Mouse (Mus musculus) layer of hippocampus, adult 8-10 months (tissue): ENCODE results near the gene Rtbdn. TPM values are rescaled to one million over a fixed set of nuclear protein-coding genes. Genes with fewer than 3 reads are reported as not detected.
A peak's percentile ranks its signal among the peaks of the same experiment; 100 is the strongest.
"Not testable (repeated sequence)": the region's sequence is repeated elsewhere in the genome, so short reads cannot be mapped to it uniquely, and the experiment has no call there.

Experiments
- DNase-seq, 2 experiments: peaks; one replicate each; pipeline ENCODE4 v3.0.0; 2022; ENCODE audit warnings: low spot score in 2 of 2
- total RNA-seq, 4 experiments: library from RNA; stranded (reverse); gene quantifications; 2 replicates each; pipeline ENCODE4 v1.2.4; 2022

Rtbdn gene
- total RNA-seq = 1 to 10 TPM; 1.5 to 2.5 (median 1.7) TPM

- no peak for DNase-seq
Observed at GRCm38 (mm10) chr8:84946528-84947240, at the start of gene Rtbdn. Rtbdn (plus strand) TSS chr8:84946991.

- no peak for DNase-seq
Observed at GRCm38 (mm10) chr8:84901071-84901470, 45.7 kb upstream of the Rtbdn start.

- DNase-seq = no peak
Observed at GRCm38 (mm10) chr8:84901752-84902151, 45.0 kb upstream of the Rtbdn start, which contains the start of gene Klf1. Klf1 (plus strand) TSS chr8:84901928.

DNA sequence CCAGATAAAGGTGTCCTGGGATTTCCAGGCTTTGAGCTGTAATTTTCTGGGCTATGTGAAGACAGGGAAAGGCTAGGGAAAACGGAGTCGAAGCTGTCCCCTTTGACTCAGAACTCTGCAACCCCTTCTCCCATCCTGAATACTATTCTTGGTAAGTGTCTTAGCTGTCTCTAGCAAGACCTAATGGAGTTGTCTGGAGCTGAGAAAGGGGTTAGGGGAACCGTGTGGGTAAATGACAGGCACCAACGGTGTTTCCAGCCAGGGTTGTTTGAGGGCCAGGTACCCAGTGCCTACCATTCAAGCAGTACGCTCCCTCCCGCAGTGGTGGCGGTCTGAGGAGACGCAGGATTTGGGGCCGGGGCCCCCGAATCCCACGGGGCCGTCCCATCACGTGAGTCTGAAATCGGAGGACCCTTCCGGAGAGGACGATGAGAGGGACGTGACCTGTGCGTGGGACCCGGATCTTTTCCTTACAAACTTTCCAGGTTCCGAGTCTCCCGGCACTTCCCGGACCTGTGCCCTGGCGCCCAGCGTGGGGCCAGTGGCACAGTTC is 44.3 kb upstream of the Rtbdn start:
- no peak for DNase-seq

GRCm38 (mm10) chr8:84902920-84903661 is 43.7 kb upstream of the Rtbdn start:
- DNase-seq = peak; percentile 80 to 94

GRCm38 (mm10) chr8:84904351-84904750 is 42.4 kb upstream of the Rtbdn start:
- DNase-seq = no peak

DNA sequence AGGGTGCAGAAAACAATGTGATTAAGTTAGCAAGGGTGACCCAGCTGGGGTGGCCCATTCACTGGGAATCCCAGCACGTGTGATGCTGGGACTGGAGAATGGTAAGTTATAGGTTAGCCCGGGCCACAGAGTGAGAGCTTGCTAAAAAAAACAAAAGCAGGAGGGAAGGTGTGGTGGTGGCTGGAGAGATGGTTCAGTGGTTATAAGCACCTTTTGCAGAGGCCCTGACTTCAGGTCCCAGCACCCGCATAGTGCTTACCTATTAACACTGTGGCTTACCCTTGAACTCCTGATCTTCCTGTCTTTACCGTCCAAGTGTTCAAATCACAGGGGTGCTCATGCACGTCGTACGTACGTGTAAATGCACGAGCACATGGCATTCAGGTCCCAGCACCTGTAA is 39.8 kb upstream of the Rtbdn start:
- DNase-seq = no peak

- no peak for DNase-seq
Observed at GRCm38 (mm10) chr8:84907493-84907892, 39.3 kb upstream of the Rtbdn start.

GRCm38 (mm10) chr8:84907979-84908378 is 38.8 kb upstream of the Rtbdn start:
- DNase-seq = not testable (repeated sequence)

DNA sequence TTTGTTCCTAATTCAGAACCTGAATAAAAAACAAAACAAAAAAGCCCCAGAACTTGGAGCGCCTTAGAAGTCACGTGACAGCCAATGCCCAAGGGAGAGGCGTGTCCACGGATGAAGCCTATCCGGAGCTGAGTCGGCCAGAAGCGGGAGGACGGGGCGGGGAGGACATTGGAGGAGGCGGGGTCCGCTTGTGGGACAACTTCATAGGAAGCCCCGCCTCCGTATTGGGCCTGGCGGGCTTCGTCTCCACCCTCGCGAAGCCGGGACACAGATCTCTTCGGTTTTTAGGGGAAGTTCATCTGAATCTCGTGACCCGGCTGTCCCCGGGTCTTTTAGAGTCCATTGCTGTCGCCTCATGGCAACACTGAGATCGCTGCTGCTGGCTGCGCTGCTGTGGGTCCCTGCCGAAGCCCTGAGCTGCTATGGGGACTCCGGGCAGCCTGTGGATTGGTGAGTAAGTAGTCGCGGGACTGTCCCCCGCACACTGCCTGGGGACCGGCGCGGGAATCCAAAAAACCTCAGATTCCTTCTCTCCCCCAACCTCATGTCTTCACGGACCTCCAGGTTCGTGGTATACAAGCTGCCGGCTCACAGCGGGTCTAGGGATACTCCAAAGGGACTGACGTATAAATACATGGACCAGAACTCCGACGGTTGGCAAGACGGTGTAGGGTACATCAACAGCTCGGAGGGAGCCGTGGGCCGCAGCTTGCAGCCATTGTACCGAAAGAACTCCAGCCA is 38.2 kb upstream of the Rtbdn start, which contains the start of gene Dnase2a:
Gene Dnase2a, plus strand, starts transcription at position 140 of the 741 bp plus-strand sequence.
- peak; percentile 79 to 87 for DNase-seq

DNA sequence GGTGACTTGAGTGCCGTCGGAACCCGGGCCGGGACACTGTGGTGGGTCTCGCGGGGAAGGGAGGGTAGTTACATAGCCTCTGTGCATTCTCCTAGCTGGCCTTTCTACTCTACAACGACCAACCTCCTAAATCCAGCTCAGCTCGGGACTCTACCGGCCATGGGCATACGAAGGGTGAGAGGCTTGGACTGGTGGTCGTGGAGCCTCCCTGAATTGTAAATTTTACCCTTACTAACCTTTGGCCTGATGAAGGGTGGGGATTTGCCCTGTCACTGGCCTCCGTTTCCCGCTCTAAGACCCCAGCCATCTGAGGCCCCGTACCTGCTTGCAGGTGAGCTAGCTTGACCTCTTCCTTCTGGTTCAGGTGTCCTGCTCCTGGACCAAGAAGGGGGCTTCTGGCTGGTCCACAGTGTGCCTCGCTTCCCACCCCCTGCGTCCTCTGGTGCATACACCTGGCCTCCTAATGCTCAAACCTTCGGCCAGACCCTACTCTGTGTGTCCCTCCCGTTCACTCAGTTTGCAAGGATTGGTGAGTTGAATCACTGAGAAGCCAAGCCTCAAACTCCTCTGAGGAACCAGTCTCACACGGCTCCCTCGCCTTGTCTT is 37.5 kb upstream of the Rtbdn start:
- DNase-seq = no peak

- no peak for DNase-seq
Observed at GRCm38 (mm10) chr8:84909949-84910348, 36.8 kb upstream of the Rtbdn start.

GRCm38 (mm10) chr8:84910551-84910950 is 36.2 kb upstream of the Rtbdn start:
- no peak for DNase-seq

- no peak for DNase-seq
Observed at GRCm38 (mm10) chr8:84911854-84912253, 34.9 kb upstream of the Rtbdn start.

DNA sequence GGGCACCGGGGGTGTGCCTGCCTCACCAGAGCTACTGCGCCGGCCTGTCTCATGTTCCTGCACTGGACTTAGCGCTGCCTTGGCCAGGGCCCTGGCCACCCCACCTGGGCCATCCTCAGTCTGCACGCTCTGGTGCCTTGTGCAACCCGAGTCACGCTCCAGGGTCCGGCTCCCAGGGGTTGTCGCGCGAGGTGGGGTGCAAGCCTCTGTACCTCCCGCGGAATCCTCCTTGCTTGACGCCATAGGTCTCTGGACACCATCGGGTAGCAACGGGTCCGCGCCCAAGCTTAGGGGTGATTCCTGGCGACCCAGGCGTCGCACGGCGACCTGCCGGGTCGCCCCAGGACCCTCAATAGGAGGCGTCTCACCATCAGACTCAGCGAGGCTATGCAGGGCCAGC is 34.4 kb upstream of the Rtbdn start:
- no peak for DNase-seq

- DNase-seq = peak in 1 of 2 experiments; percentile 46
Observed at GRCm38 (mm10) chr8:84912895-84913501, 33.8 kb upstream of the Rtbdn start.

DNA sequence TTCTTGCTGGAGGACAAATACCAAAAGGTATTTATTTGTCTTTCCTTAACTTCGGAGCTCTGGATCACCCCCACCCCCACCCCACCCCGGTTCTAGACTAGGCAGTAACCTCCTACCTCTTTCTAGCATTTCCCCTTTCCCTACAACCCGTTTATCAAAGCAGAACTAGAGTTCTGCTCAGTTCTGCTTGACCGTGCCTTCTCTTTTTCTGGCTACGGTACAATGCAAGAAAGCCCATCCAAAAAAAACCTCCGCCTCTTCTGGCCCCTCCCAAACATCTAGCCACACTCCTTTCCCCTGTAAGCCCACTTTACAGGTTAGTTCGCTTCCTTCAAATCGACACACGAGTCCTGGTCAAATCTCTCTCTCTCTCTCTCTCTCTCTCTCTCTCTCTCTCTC is 33.3 kb upstream of the Rtbdn start:
- DNase-seq = no peak

GRCm38 (mm10) chr8:84913960-84914359 is 32.8 kb upstream of the Rtbdn start:
- no peak for DNase-seq

DNA sequence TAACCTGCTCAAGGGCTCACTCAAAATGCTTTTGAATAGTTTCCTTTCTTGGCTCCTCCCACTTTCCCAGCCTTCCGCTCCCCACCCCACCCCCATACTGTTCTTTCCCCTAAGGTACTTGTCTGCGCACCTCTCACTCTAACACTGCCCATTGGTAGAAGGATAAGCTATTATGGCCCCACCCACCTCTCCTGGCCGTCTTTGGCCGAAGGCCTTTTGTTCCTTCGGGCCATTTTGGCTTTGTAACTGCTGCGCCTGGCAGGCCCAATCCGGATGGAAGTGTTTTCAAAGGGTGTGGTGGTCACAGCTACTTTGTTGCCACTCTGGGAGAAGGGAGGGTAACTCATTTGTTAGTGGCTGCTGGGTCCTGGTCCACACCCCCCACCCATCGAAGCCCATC is 31.5 kb upstream of the Rtbdn start:
- no peak for DNase-seq

DNA sequence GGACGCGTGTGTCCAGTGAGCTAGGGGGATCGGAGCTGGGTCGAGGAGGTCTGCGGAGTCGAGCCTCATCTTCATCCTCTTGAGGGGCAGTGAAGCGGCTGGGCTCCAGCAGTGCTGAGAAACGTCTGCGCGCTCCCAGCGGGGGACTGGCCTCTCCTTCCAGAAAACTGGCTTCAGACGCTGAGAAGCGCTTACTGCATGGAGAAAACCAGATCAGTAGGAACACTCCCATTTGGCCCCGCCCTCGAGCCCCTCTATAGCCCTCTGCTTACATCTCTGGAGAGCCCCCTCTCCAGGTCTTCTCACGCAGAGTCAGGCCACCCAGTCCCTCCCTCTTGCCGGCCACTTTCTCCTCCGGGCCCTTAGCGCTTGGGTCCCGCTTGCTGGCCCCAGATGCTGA is 29.0 kb upstream of the Rtbdn start:
- DNase-seq = no peak

GRCm38 (mm10) chr8:84918646-84919045 is 28.1 kb upstream of the Rtbdn start:
- DNase-seq = no peak
